Mouse (Mus musculus): ENCODE data around the gene Methig1.

DNA sequence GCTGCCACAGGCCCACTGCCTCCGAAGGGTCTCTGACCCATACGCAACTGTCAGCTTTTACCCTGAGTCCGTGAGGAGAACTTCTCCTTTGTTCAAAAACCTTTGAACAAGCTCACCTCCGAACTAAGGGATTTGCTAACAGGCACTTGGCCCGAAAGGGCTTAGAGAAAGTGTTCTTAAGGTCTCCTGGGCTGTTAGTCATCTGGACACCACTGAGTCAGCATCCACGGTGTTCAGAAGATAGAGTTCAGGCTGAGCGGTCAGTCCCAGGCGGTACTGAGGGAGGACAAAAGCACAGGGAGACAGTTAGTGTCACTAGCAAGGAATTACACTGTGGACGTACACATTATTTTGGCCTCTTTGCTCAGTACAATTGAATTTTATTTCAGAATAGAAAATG lies 35.9 kb downstream of the Methig1 start:
- TF ChIP-seq CTCF (IDR thresholded peaks at IDR 0.05; ENCODE audit: borderline replicate concordance, insufficient read depth, low read length): no peak
- TF ChIP-seq POLR2A (IDR thresholded peaks at IDR 0.05; ENCODE audit: low read depth, low read length): no peak
